Mouse (Mus musculus) midbrain, embryonic 10.5 days (tissue): ENCODE data around the gene Bcr. TPM values are rescaled to one million over a fixed set of nuclear protein-coding genes. Genes with fewer than 3 reads are reported as not detected.
A peak's percentile ranks its signal among the peaks of the same experiment; 100 is the strongest.
"Not testable (repeated sequence)": the region's sequence is repeated elsewhere in the genome, so short reads cannot be mapped to it uniquely, and the experiment has no call there.

ENCODE experiments used
- DNase-seq: peaks from one replicate; pipeline ENCODE4 v3.0.0-alpha.2; 2017; ENCODE audit warnings: low spot score
- H3K27ac ChIP-seq: fragments of 300-500 bp; sonication (generic); replicated peaks from 2 replicates; pipeline ENCODE4 v1.5.1; 2016; ENCODE audit warnings: mild to moderate bottlenecking
- H3K27me3 ChIP-seq: fragments of 300-500 bp; sonication (generic); 2 replicates; pipeline ENCODE4 v1.6.1; 2016; ENCODE audit warnings: low read depth, mild to moderate bottlenecking; ENCODE audit not compliant: poor library complexity, severe bottlenecking
- H3K36me3 ChIP-seq: fragments of 300-500 bp; sonication (generic); 2 replicates; pipeline ENCODE4 v1.6.1; 2016; ENCODE audit warnings: mild to moderate bottlenecking, moderate library complexity
- H3K4me1 ChIP-seq: fragments of 300-500 bp; sonication (generic); 2 replicates; pipeline ENCODE4 v1.6.1; 2016
- H3K4me3 ChIP-seq: fragments of 300-500 bp; sonication (generic); 2 replicates; pipeline ENCODE4 v1.5.1; 2016; ENCODE audit warnings: mild to moderate bottlenecking, moderate library complexity
- H3K9me3 ChIP-seq: fragments of 300-500 bp; sonication (generic); replicated peaks from 2 replicates; pipeline ENCODE4 v1.6.1; 2016; ENCODE audit warnings: mild to moderate bottlenecking
- WGBS: fragments of 180-500 bp; shearing (Covaris S2); methylation state at CpG from one replicate; pipeline ENCODE4 v1.1.7; 2016; 5-methylcytosine and 5-hydroxymethylcytosine counted together
- polyA plus RNA-seq: library from polyadenylated mRNA; unstranded; fragments of >200 nt; fragmentation: Nextera tagmentation; extraction: Ambion mirVana; gene quantifications from 2 replicates; pipeline ENCODE4 v1.2.1, GENCODE M21; 2016

The Bcr gene
- polyA plus RNA-seq, 1 experiment from 2014 or later = 5.1 TPM

DNA sequence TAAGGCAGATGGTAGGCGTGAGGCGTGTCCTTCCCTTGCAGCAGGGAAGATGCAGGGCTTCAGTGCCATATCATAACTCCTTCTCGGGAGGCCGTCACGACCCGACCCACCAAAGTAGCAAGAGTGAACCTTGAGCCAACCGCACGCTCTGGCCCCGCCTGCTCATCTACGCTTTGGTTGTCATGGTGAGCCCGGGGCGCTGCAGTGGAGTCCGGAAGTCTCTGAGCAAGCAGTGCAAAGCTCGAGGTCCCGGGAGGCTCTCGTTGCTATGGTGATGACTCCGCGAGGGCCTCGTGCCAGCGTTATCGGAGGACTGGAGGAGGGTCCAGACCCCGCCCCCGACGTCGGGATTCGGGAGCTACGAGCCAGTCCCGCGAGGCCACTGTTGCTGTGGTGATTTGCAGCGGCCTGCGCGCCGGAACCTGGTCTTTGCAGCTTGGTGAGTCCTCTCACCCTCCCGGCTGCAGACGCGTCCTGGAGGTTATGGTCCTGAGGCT lies 23.5 kb upstream of the Bcr start, which contains the start of gene Rab36:
Gene Rab36, plus strand, starts transcription at position 176 of the 497 bp plus-strand sequence.
- Histone ChIP-seq H3K9me3 (no peaks in the 10 kb centered on the region), H3K4me3 (peak within 1 kb of the TSS; percentile 59), H3K27ac (peak within 1 kb of the TSS; percentile 89), H3K27me3 (peaks cover 10% of the 10 kb centered on the region; the same call in 1 of the 2 replicates), H3K36me3 (no peaks in the 10 kb centered on the region), H3K4me1 (peaks cover 45% of the 10 kb centered on the region)
- peak; percentile 99 for DNase-seq
- under 1% methylated on average over 36 of the region's 36 CpGs for WGBS

DNA sequence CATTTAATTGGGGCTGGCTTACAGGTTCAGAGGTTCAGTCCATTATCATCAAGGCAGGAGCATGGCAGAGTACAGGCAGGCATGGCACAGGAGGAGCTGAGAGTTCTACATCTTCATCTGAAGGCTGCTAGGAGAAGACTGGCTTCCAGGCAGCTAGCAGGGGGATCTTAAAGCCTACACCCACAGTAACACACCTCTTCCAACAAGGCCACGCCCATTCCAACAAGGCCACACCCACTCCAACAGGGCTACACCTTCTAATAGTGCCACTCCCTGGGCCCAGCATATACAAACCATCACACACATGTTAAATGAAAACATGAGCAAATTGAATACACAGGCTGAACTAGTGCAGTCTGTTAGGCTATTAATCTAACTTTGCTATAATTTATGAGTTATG lies 18.3 kb upstream of the Bcr start:
- peaks cover 34% of the 10 kb centered on the region for H3K4me1 ChIP-seq
- WGBS = 17% methylated on average over 1 of the region's 1 CpGs
- not testable (repeated sequence) for DNase-seq, H3K9me3 ChIP-seq, H3K36me3 ChIP-seq, H3K4me3 ChIP-seq, H3K27ac ChIP-seq, H3K27me3 ChIP-seq

DNA sequence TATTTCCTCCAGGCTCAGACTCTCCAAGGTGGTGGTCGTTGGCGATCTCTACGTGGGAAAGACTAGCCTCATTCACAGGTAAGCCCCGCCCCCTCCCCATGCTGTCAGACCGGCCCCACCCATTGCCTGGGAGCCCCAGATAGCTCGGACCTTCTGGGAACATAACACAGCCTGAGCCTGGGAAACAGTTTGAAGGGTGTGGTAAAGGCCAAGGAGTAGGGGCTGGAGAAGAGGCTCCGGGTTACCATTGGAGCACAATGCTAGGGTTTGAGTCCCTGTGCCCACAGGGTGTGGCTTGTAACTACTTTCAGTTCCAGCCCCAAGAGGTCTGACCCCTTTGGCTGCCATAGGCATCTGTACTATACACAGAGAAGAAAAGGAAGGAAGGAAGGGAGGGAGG lies 15.9 kb upstream of the Bcr start:
- H3K27me3 ChIP-seq = no peaks in the 10 kb centered on the region
- H3K36me3 ChIP-seq = peaks cover 10% of the 10 kb centered on the region
- 0 out of 2 replicates have a peak overlapping the region, but pooled peaks have one; percentile 13 for H3K27ac ChIP-seq
- no peak overlapping the region for H3K4me3 ChIP-seq
- 41% methylated on average over 7 of the region's 7 CpGs for WGBS
- H3K9me3 ChIP-seq = no peaks in the 10 kb centered on the region
- H3K4me1 ChIP-seq = peaks cover 21% of the 10 kb centered on the region
- no peak for DNase-seq

DNA sequence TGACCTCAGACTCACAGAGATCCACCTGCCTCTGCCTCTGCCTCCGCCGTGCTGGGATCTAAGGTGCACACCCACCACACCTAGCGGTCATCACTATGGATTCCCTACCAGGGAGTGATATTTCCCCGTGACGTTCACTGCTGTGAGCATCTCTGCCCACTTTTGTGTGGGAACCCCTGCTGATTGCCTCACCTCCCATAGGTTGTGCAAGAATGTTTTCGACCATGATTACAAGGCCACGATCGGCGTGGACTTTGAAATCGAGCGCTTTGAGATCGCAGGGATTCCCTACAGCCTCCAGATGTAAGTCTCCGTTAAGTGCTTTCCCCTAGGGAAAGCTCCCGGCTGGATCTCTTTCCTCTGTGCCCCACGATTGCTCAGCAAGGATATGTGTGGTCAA lies 14.6 kb upstream of the Bcr start:
- DNase-seq = no peak
- 92% methylated on average over 15 of the region's 15 CpGs for WGBS
- Histone ChIP-seq H3K4me3 (no peak overlapping the region), H3K27ac (no peak overlapping the region), H3K27me3 (no peaks in the 10 kb centered on the region; the same call in 1 of the 2 replicates), H3K9me3 (no peaks in the 10 kb centered on the region), H3K4me1 (peaks cover 24% of the 10 kb centered on the region), H3K36me3 (peaks cover 10% of the 10 kb centered on the region)

DNA sequence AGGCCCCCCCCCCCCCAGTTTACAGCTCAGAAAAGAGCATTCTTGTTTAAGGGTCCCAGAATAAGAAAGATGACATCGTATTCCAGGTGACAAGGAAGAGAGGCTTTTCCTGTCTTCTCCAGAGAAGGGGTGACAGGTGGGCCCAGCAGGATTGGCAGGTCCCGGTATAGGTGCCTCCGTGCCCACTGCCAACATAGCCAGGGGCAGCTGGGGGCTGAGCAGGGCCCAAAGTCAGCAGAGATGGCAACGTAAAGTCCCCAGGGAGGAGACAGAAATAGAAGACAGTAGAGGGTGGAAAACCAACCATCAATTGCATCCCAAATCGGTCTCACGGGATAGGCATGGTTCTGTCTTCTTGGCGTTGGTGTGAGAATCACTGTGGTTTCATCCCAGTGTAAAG lies 11.7 kb upstream of the Bcr start:
- Histone ChIP-seq H3K4me1 (peaks cover 19% of the 10 kb centered on the region), H3K4me3 (no peak overlapping the region), H3K27me3 (no peaks in the 10 kb centered on the region; the same call in 1 of the 2 replicates), H3K9me3 (no peaks in the 10 kb centered on the region), H3K36me3 (peaks cover 10% of the 10 kb centered on the region), H3K27ac (no peak overlapping the region)
- DNase-seq = no peak
- 94% methylated on average over 7 of the region's 7 CpGs for WGBS

DNA sequence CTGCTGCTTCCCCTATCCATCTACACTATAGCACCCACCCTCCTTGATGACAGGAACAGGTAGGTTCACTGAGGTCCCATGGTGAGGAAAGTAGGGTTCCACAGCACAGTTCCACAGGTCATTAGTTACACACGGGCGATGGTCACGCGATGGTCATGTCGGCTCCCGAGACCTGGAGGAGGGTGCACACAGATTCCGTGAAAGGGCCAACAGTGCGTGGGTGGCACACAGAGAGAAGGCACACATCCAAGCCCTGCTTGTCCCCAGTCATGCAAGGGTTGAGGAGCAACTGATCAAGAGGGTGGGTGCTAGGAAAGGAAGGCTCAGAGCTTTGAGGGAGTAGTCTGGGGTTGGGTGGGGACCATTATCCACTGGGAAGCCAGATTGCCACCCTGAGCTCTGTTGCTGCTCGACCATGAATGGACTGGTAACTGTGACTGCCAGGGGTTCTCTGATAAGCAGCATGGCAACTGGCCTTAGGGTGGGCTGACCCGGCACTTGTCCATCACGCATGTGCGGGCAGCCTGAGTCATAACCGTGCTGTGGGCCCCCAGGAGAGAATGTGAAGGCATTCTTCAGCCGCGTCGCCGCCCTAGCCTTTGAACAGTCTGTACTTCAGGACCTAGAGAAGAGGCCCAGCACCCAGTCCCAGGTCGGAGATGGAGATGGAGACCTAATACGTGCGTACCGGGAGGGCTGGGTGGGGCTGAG lies 8.9 kb upstream of the Bcr start:
- 93% methylated on average over 21 of the region's 21 CpGs for WGBS
- Histone ChIP-seq H3K36me3 (peaks cover 2% of the 10 kb centered on the region; the same call in 1 of the 2 replicates), H3K4me3 (no peak overlapping the region), H3K4me1 (peaks cover 15% of the 10 kb centered on the region), H3K27me3 (peaks cover 8% of the 10 kb centered on the region; the same call in 1 of the 2 replicates), H3K9me3 (no peaks in the 10 kb centered on the region), H3K27ac (no peak overlapping the region)
- DNase-seq = no peak

DNA sequence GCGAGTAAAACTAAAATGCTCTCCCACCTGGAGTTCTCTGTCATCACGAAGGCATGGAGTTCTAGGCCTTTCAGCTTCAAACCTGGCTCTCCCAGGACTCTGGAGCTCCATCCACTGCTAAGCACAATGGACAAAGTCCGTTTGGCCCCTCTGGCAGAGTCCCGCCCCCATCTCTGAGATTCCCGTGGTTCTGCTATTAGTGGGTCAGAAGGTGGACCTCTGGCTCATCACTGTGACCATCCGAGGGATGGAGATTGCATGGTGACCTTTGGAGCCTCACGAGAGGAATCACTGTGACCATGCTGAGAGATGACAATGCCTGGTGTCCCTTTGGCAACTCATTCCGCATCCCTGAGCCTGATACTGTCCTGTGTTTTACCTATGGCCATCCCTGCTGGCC lies 7.5 kb upstream of the Bcr start:
- Histone ChIP-seq H3K36me3 (0 out of 2 replicates have a peak, but pooled peaks cover 2% of the 10 kb centered on the region), H3K27me3 (peaks cover 20% of the 10 kb centered on the region), H3K4me3 (no peak overlapping the region), H3K9me3 (no peaks in the 10 kb centered on the region), H3K4me1 (peaks cover 29% of the 10 kb centered on the region), H3K27ac (no peak overlapping the region)
- DNase-seq = no peak
- 85% methylated on average over 8 of the region's 8 CpGs for WGBS

DNA sequence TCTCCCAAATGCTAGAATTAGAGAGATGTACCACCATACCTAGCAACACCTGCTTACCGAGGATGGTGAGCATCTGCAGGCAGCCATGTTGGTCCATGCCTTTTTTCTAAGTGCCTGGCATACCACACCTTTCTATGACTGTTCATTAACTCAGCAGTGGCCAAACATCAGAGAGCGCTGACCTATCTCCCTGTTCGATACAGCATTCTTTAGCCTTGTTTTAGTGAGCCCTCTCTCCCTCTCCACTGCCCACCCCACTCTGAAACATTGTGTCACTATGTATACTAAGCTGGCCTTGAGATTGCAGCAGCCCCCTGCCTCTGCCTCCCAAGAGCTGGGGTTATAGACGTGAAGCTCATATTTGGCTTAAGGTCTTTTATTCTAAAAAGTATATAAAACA lies 6.7 kb upstream of the Bcr start:
- Histone ChIP-seq H3K9me3 (no peaks in the 10 kb centered on the region), H3K4me3 (no peak overlapping the region), H3K27ac (no peak overlapping the region), H3K4me1 (peaks cover 37% of the 10 kb centered on the region), H3K27me3 (peaks cover 20% of the 10 kb centered on the region), H3K36me3 (no peaks in the 10 kb centered on the region)
- no peak for DNase-seq
- 88% methylated on average over 4 of the region's 4 CpGs for WGBS

DNA sequence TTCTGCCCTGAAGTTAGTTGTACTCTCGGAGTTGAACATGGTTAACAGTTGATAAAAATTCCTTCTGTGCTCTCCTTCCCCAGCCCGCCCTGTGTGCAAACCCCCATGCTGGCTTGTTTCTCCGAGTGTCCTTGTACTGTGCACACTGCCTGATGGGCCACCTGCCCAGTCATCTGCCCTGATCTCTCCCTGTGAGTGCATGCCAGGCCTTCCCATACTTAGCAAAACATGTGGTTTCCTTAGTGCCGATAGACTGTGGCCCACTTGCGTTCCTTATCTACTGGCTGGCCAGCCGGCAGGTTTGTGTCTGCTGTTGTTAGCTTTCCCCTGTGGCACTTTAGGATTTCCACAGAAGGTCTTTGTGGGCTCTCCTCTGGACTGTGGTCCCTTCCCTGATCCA lies 6.3 kb upstream of the Bcr start:
- 90% methylated on average over 6 of the region's 6 CpGs for WGBS
- Histone ChIP-seq H3K27me3 (peaks cover 20% of the 10 kb centered on the region), H3K27ac (no peak overlapping the region), H3K36me3 (no peaks in the 10 kb centered on the region), H3K4me1 (peaks cover 41% of the 10 kb centered on the region), H3K9me3 (no peaks in the 10 kb centered on the region), H3K4me3 (no peak overlapping the region)
- DNase-seq = no peak

DNA sequence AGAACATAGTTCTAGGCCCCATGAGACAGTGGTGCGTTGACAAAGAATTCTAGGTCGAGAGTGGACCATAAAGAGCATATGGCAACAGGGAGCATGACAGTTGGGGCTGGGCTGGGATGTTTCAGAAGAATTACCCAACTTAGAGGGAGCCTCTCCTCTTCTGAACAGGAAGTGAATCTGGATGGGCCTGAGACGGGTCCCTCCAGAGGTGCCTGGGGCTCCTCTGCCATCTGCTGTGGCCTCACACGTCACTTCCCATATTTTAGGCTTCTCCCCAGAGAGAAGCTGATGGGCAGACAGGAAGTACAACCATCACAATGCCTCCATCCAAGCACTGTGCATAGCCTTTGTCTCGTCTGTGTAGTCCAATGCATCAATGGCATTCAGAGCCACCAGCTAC lies 4.7 kb upstream of the Bcr start:
- peak overlapping the region; percentile 59; the same call in 1 of the 2 replicates for H3K27ac ChIP-seq
- H3K4me1 ChIP-seq = peaks cover 52% of the 10 kb centered on the region

DNA sequence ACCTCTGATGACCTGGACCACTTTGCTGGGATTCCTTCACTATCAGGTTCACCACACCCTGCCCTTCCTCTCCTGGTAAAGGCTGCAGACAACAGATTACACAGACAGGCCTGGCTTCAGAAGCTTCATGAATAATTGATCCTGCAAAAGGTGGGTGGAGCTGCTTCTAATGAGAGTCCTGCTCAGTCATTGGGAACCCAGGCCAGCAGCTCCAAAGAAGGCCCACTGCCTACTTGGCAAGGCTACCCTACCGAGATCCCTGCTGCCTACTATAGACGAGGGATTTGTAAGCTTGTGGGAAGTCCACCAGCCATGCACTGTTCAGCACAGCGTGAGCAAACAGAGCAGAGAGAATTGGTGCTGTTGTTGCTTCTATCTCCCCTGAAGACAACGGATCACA lies 4.1 kb upstream of the Bcr start:
- Histone ChIP-seq H3K36me3 (no peaks in the 10 kb centered on the region), H3K27ac (peak overlapping the region; percentile 59), H3K9me3 (no peaks in the 10 kb centered on the region), H3K4me1 (peaks cover 55% of the 10 kb centered on the region), H3K4me3 (no peak overlapping the region), H3K27me3 (peaks cover 23% of the 10 kb centered on the region)
- DNase-seq = no peak
- WGBS = 4% methylated on average over 4 of the region's 4 CpGs

More for the DNA sequence above, 4.7 kb upstream of the Bcr start:
- Histone ChIP-seq H3K36me3 (no peaks in the 10 kb centered on the region), H3K27me3 (peaks cover 20% of the 10 kb centered on the region), H3K4me3 (no peak overlapping the region), H3K9me3 (no peaks in the 10 kb centered on the region)
- no peak for DNase-seq
- 77% methylated on average over 5 of the region's 5 CpGs for WGBS

DNA sequence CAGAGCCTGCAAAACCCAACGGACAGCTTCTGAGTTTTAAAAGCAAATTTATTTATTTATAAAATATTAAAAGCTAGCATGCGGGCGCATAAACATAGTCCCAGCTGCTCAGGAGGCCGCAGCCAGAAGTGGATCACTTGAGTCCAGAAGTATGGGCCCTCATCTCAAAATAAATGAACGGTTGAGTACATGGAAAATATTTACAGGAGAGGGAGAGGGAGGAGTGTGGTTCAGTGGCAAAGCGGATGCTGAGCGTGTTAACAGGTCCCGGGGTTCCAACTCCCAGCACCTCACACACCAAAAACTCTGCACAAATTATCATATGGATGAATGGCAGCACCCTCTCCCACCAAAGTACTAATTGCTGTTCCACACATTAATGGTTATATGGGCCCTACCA lies 2.1 kb upstream of the Bcr start:
- peaks cover 76% of the 10 kb centered on the region for H3K4me1 ChIP-seq
- DNase-seq = no peak
- H3K9me3 ChIP-seq = no peaks in the 10 kb centered on the region
- WGBS = 79% methylated on average over 8 of the region's 8 CpGs
- H3K36me3 ChIP-seq = no peaks in the 10 kb centered on the region
- peaks cover 40% of the 10 kb centered on the region for H3K27me3 ChIP-seq
- H3K4me3 ChIP-seq = no peak overlapping the region
- H3K27ac ChIP-seq = peak overlapping the region; percentile 61; the same call in 1 of the 2 replicates

DNA sequence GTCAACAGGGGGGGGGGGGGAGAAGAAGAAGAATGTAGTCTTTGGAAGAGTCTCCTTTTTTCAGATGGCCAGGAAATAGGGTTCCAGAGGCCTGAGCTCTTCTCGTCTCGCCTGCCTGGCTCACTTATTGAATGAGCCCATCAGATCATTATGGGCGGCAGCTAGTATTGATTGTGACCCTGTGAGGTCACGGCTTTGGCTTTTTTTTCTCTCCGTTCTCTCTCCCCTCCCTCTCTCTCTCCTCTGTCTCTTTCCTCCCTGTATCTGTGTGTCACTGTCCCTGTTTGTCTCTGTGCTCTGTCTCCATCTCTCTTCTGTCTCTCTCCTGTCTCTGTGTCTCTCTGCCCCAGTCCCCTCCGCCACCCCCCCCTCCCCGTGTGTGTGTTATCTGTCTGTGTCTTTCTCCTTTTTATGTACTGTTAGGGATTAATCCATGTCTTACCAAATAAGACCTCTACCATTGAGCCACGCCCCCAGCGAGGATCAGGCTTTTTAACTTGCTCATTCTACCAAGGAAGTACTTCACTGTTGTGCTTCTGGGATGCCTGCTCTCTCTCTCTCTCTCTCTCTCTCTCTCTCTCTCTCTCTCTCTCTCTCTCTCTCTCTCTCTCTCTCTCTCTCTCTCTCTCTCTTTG lies 1.5 kb upstream of the Bcr start:
- peak overlapping the region; percentile 61 for H3K27ac ChIP-seq
- peaks cover 82% of the 10 kb centered on the region for H3K4me1 ChIP-seq
- WGBS = 10% methylated on average over 9 of the region's 9 CpGs
- H3K27me3 ChIP-seq = peaks cover 40% of the 10 kb centered on the region
- peak; percentile 52 for DNase-seq
- H3K36me3 ChIP-seq = no peaks in the 10 kb centered on the region
- peak overlapping the region; percentile 88 for H3K4me3 ChIP-seq
- H3K9me3 ChIP-seq = no peaks in the 10 kb centered on the region
